Mouse (Mus musculus) hindbrain, embryonic 11.5 days (tissue): Measurements from ENCODE around the gene Tceanc2. TPM values are rescaled to one million over a fixed set of nuclear protein-coding genes. Genes with fewer than 3 reads are reported as not detected.

ENCODE experiments used
- ATAC-seq: fragments of 200-750 bp; cut with Nextera tagmentation; 2 replicates; pipeline ENCODE4 v1.8.0; 2017; ENCODE audit warnings: mild to moderate bottlenecking, moderate TSS enrichment, moderate library complexity; ENCODE audit not compliant: low FRiP score
- DNase-seq: peaks from one replicate; pipeline ENCODE4 v3.0.0-alpha.2; 2015; ENCODE audit warnings: low spot score
- H3K27ac ChIP-seq: fragments of 300-500 bp; sonication (generic); 2 replicates; pipeline ENCODE4 v1.5.1; 2014; ENCODE audit warnings: mild to moderate bottlenecking, low read depth, low read length
- H3K27me3 ChIP-seq: fragments of 300-500 bp; sonication (generic); 2 replicates; pipeline ENCODE4 v1.6.1; 2014; ENCODE audit warnings: mild to moderate bottlenecking, low read length, moderate library complexity, mixed read lengths; ENCODE audit not compliant: control insufficient read depth, insufficient read depth
- H3K36me3 ChIP-seq: fragments of 300-500 bp; sonication (generic); 2 replicates; pipeline ENCODE4 v1.6.1; 2014; ENCODE audit warnings: mild to moderate bottlenecking, low read length, moderate library complexity, mixed read lengths; ENCODE audit not compliant: control insufficient read depth, insufficient read depth
- H3K4me1 ChIP-seq: fragments of 300-500 bp; sonication (generic); replicated peaks from 2 replicates; pipeline ENCODE4 v1.6.1; 2014; ENCODE audit warnings: low read length, mixed read lengths; ENCODE audit not compliant: control insufficient read depth, insufficient read depth
- H3K4me2 ChIP-seq: fragments of 300-500 bp; sonication (generic); replicated peaks from 2 replicates; pipeline ENCODE4 v1.6.1; 2014; ENCODE audit warnings: mild to moderate bottlenecking, low read depth, low read length
- H3K4me3 ChIP-seq: fragments of 300-500 bp; sonication (generic); 2 replicates; pipeline ENCODE4 v1.5.1; 2014; ENCODE audit warnings: low read depth, low read length
- H3K9ac ChIP-seq: fragments of 300-500 bp; sonication (generic); 2 replicates; pipeline ENCODE4 v1.6.1; 2014; ENCODE audit warnings: low read depth, low read length
- H3K9me3 ChIP-seq: fragments of 300-500 bp; sonication (generic); 2 replicates; pipeline ENCODE4 v1.6.1; 2016; ENCODE audit warnings: low read length; ENCODE audit not compliant: control insufficient read depth
- WGBS: fragments of 180-500 bp; shearing (Covaris S2); extraction: QIAGEN DNeasy Blood & Tissue Kit; methylation state at CpG from one replicate; pipeline ENCODE4 v1.1.7; 2014; 5-methylcytosine and 5-hydroxymethylcytosine counted together
- polyA plus RNA-seq: library from polyadenylated mRNA; unstranded; fragments of >200 nt; fragmentation: Nextera tagmentation; extraction: Ambion mirVana; gene quantifications from 2 replicates; pipeline ENCODE4 v1.2.1, GENCODE M21; 2014

Gene Tceanc2
- polyA plus RNA-seq, 1 experiment from 2014 or later: 26.4 TPM

DNA sequence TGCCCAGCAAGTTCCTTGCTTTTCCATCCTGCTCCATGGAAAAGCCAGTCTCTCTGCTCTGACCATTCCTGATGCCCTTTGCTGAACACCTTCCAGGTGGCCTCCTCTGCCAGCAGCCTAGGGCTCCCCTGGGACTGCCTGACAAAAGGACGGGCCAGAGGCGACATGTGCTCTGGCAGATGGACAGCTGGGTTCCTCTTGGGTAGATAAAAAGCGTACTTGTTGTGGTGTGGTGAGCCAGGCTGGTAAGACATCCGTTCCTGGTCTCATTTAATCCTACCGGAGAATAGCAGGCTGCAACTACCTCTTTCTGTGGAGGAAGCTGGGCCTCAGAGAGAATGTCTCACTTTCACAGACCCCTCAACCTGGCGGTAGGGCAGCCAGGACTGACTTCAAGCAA lies 82.9 kb downstream of the Tceanc2 start:
- no peaks in the 10 kb centered on the region for H3K27me3 ChIP-seq
- peak overlapping the region; percentile 51 for H3K27ac ChIP-seq
- H3K4me1 ChIP-seq: peaks cover 4% of the 10 kb centered on the region
- no peak overlapping the region for H3K4me2 ChIP-seq
- ATAC-seq: peak; percentile 51
- peak; percentile 39 for DNase-seq
- no peaks in the 10 kb centered on the region for H3K36me3 ChIP-seq
- no peak overlapping the region for H3K9ac ChIP-seq
- H3K4me3 ChIP-seq: no peak overlapping the region
- 32% methylated on average over 6 of the region's 6 CpGs for WGBS
- no peaks in the 10 kb centered on the region for H3K9me3 ChIP-seq

- Histone ChIP-seq H3K27ac (no peak overlapping the region), H3K4me2 (no peak overlapping the region), H3K27me3 (no peaks in the 10 kb centered on the region), H3K4me1 (peaks cover 4% of the 10 kb centered on the region), H3K9ac (no peak overlapping the region), H3K4me3 (no peak overlapping the region), H3K36me3 (no peaks in the 10 kb centered on the region), H3K9me3 (no peaks in the 10 kb centered on the region)
- ATAC-seq: no peak
- DNase-seq: peak; percentile 37
- WGBS: 77% methylated on average over 16 of the region's 16 CpGs
Observed at GRCm38 (mm10) chr4:107094484-107095187, 84.3 kb downstream of the Tceanc2 start.

DNA sequence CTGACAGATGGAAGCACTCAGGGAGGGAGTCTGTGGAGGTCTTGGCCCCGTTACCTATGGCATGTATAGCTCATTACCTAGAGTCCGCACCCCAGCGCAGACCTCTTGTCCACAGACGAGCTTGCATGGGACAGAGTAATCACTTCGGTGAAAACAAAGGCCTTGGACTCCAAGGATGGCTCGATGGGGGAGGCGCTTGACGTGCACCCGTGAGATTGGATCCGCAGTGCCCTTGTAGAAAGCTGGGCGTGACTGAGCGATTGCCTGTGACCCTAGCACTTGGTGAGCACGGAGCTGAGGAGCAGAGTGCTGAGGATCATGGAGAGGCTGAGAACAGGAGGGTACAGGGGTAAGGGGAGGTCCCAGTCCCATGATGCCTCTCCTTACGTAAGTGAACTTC lies 87.2 kb downstream of the Tceanc2 start:
- 82% methylated on average over 14 of the region's 14 CpGs for WGBS
- Histone ChIP-seq H3K9me3 (no peaks in the 10 kb centered on the region), H3K4me3 (no peak overlapping the region), H3K27me3 (no peaks in the 10 kb centered on the region), H3K9ac (no peak overlapping the region), H3K27ac (no peak overlapping the region), H3K4me2 (no peak overlapping the region), H3K36me3 (no peaks in the 10 kb centered on the region), H3K4me1 (peaks cover 4% of the 10 kb centered on the region)
- ATAC-seq (no peak), DNase-seq (no peak)

GRCm38 (mm10) chr4:107084858-107085257 lies 94.1 kb downstream of the Tceanc2 start:
- ATAC-seq (peak; percentile 94), DNase-seq (peak; percentile 86)
- Histone ChIP-seq H3K4me3 (no peak overlapping the region), H3K4me2 (no peak overlapping the region), H3K27ac (peak overlapping the region; percentile 92), H3K9me3 (no peaks in the 10 kb centered on the region), H3K27me3 (no peaks in the 10 kb centered on the region), H3K4me1 (peaks cover 11% of the 10 kb centered on the region), H3K9ac (no peak overlapping the region), H3K36me3 (no peaks in the 10 kb centered on the region)
- WGBS: 12% methylated on average over 6 of the region's 6 CpGs

GRCm38 (mm10) chr4:107084343-107084742 lies 94.6 kb downstream of the Tceanc2 start:
- ATAC-seq (peak; percentile 71), DNase-seq (no peak)
- Histone ChIP-seq H3K9ac (no peak overlapping the region), H3K27me3 (no peaks in the 10 kb centered on the region), H3K4me2 (no peak overlapping the region), H3K4me1 (peaks cover 11% of the 10 kb centered on the region), H3K36me3 (no peaks in the 10 kb centered on the region), H3K27ac (peak overlapping the region; percentile 92), H3K4me3 (no peak overlapping the region), H3K9me3 (no peaks in the 10 kb centered on the region)
- WGBS: 13% methylated on average over 1 of the region's 1 CpGs

Other genes with a start within 250 kb of the Tceanc2 start
- gene Mrpl37, start 112.2 kb downstream of the Tceanc2 start, polyA plus RNA-seq: 107 and 113 TPM in 2 replicates
- 2.3 and 5.5 TPM in 2 replicates for gene Cyb5rl, start 112.1 kb downstream of the Tceanc2 start, polyA plus RNA-seq
- 0.13 and 0.20 TPM in 2 replicates for gene Cdcp2, start 82.2 kb downstream of the Tceanc2 start, polyA plus RNA-seq
- 387 and 390 TPM in 2 replicates for gene Tmem59, start 717 bp downstream of the Tceanc2 start, polyA plus RNA-seq
- gene Ldlrad1, start 30.1 kb upstream of the Tceanc2 start, polyA plus RNA-seq: not detected in 2 replicates
- gene Lrrc42, start 74.4 kb upstream of the Tceanc2 start, polyA plus RNA-seq: 79.1 and 83.0 TPM in 2 replicates
- gene Hspb11, start 74.5 kb upstream of the Tceanc2 start, polyA plus RNA-seq: 32.0 and 39.3 TPM in 2 replicates
- gene Dio1, start 128.1 kb upstream of the Tceanc2 start, polyA plus RNA-seq: not detected in 2 replicates
- 46.7 and 47.8 TPM in 2 replicates for gene Yipf1, start 135.2 kb upstream of the Tceanc2 start, polyA plus RNA-seq
- gene Ndc1, start 188.7 kb upstream of the Tceanc2 start, polyA plus RNA-seq: 34.2 and 42.8 TPM in 2 replicates